Mouse (Mus musculus): ENCODE data around the gene Klhdc8b. TPM values are rescaled to one million over a fixed set of nuclear protein-coding genes. Genes with fewer than 3 reads are reported as not detected.

The Klhdc8b gene
- polyA plus RNA-seq, 1 experiment from 2014 or later, result 69.1 TPM

GRCm38 (mm10) chr9:108398324-108398723 is 63.1 kb downstream of the Klhdc8b start:
- Histone ChIP-seq H3K36me3 (peaks cover 7% of the 10 kb centered on the region), H3K4me1 (replicated peaks) (peaks cover 16% of the 10 kb centered on the region), H3K27ac (no peak overlapping the region), H3K4me3 (no peak overlapping the region), H3K9me3 (no peaks in the 10 kb centered on the region), H3K27me3 (no peaks in the 10 kb centered on the region), H3K4me2 (no peak overlapping the region), H3K9ac (no peak overlapping the region)
- no peak for ATAC-seq (ENCODE audit: low FRiP score)
- 91% methylated on average over 3 of the region's 3 CpGs for WGBS

Other genes with a start within 250 kb of the Klhdc8b start
- 55.5 and 60.4 TPM in 2 replicates for gene Dag1, start 197.6 kb downstream of the Klhdc8b start, polyA plus RNA-seq (2015; fragmentation: Nextera tagmentation; extraction: Ambion mirVana)
- gene Nicn1, start 171.2 kb downstream of the Klhdc8b start, polyA plus RNA-seq (2015; fragmentation: Nextera tagmentation; extraction: Ambion mirVana), result 135 and 143 TPM in 2 replicates
- gene Amt, start 164.7 kb downstream of the Klhdc8b start, polyA plus RNA-seq (2015; fragmentation: Nextera tagmentation; extraction: Ambion mirVana), result 32.1 and 33.3 TPM in 2 replicates
- gene Rhoa, start 155.5 kb downstream of the Klhdc8b start, polyA plus RNA-seq (2015; fragmentation: Nextera tagmentation; extraction: Ambion mirVana), result 279 and 287 TPM in 2 replicates
- 55.0 and 63.3 TPM in 2 replicates for gene Tcta, start 155.4 kb downstream of the Klhdc8b start, polyA plus RNA-seq (2015; fragmentation: Nextera tagmentation; extraction: Ambion mirVana)
- 503 and 518 TPM in 2 replicates for gene Gpx1, start 122.7 kb downstream of the Klhdc8b start, polyA plus RNA-seq (2015; fragmentation: Nextera tagmentation; extraction: Ambion mirVana)
- gene Usp4, start 113.7 kb downstream of the Klhdc8b start, polyA plus RNA-seq (2015; fragmentation: Nextera tagmentation; extraction: Ambion mirVana), result 125 and 141 TPM in 2 replicates
- gene 1700102P08Rik, start 68.8 kb downstream of the Klhdc8b start, polyA plus RNA-seq (2015; fragmentation: Nextera tagmentation; extraction: Ambion mirVana), result 1.7 and 2.3 TPM in 2 replicates
- gene Ccdc36, start 33.1 kb downstream of the Klhdc8b start, polyA plus RNA-seq (2015; fragmentation: Nextera tagmentation; extraction: Ambion mirVana), result 1.0 and 1.2 TPM in 2 replicates
- gene BC048562, start 25.1 kb downstream of the Klhdc8b start, polyA plus RNA-seq (2015; fragmentation: Nextera tagmentation; extraction: Ambion mirVana), result not detected in 2 replicates
- gene Ccdc71, start 1.1 kb downstream of the Klhdc8b start, polyA plus RNA-seq (2015; fragmentation: Nextera tagmentation; extraction: Ambion mirVana), result 58.0 and 59.4 TPM in 2 replicates
- gene Lamb2, start 18.2 kb upstream of the Klhdc8b start, polyA plus RNA-seq (2015; fragmentation: Nextera tagmentation; extraction: Ambion mirVana), result 20.9 and 21.6 TPM in 2 replicates
- 71.9 and 74.1 TPM in 2 replicates for gene Usp19, start 29.0 kb upstream of the Klhdc8b start, polyA plus RNA-seq (2015; fragmentation: Nextera tagmentation; extraction: Ambion mirVana)
- gene Qars, start 46.1 kb upstream of the Klhdc8b start, polyA plus RNA-seq (2015; fragmentation: Nextera tagmentation; extraction: Ambion mirVana), result 71.5 and 77.8 TPM in 2 replicates
- 131 and 140 TPM in 2 replicates for gene Qrich1, start 55.2 kb upstream of the Klhdc8b start, polyA plus RNA-seq (2015; fragmentation: Nextera tagmentation; extraction: Ambion mirVana)
- 104 and 111 TPM in 2 replicates for gene Impdh2, start 98.7 kb upstream of the Klhdc8b start, polyA plus RNA-seq (2015; fragmentation: Nextera tagmentation; extraction: Ambion mirVana)
- gene Ndufaf3, start 105.9 kb upstream of the Klhdc8b start, polyA plus RNA-seq (2015; fragmentation: Nextera tagmentation; extraction: Ambion mirVana), result 74.0 and 82.1 TPM in 2 replicates
- gene Dalrd3, start 108.3 kb upstream of the Klhdc8b start, polyA plus RNA-seq (2015; fragmentation: Nextera tagmentation; extraction: Ambion mirVana), result 285 and 314 TPM in 2 replicates
- gene Wdr6, start 117.2 kb upstream of the Klhdc8b start, polyA plus RNA-seq (2015; fragmentation: Nextera tagmentation; extraction: Ambion mirVana), result 280 and 317 TPM in 2 replicates
- 25.6 and 31.4 TPM in 2 replicates for gene P4htm, start 136.1 kb upstream of the Klhdc8b start, polyA plus RNA-seq (2015; fragmentation: Nextera tagmentation; extraction: Ambion mirVana)
- gene Arih2, start 187.8 kb upstream of the Klhdc8b start, polyA plus RNA-seq (2015; fragmentation: Nextera tagmentation; extraction: Ambion mirVana), result 47.3 and 52.9 TPM in 2 replicates
- gene Slc25a20, start 200.5 kb upstream of the Klhdc8b start, polyA plus RNA-seq (2015; fragmentation: Nextera tagmentation; extraction: Ambion mirVana), result 45.0 and 45.5 TPM in 2 replicates
- gene Prkar2a, start 227.7 kb upstream of the Klhdc8b start, polyA plus RNA-seq (2015; fragmentation: Nextera tagmentation; extraction: Ambion mirVana), result 50.1 and 51.9 TPM in 2 replicates